Mouse (Mus musculus): ENCODE results near the gene Rab11b.

The Rab11b gene

DNA sequence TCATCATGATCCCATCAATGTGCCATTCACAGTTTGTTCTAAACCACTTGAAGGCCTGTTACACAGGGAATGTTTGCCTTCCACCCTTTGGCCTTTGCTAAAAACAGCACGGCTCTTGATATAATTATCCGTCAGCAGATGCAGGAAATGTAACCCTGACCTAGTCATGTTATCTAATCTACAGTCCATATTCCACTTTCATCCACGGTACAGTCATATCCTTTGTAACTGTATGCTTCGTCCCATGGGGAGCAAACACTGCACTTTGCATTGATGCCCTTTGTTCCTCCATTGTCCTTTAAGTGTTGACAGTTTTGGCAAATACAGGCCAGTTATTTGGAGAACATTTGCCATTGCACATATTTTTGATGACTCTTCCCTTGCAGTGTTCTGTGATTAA, 28.4 kb upstream of the Rab11b start:
- Histone ChIP-seq H3K27me3 (ENCODE audit: insufficient read depth, low read length) (peaks cover 6% of the 10 kb centered on the region), H3K4me3 (replicated peaks; ENCODE audit: low read length) (no peak overlapping the region), H3K36me3 (ENCODE audit: insufficient read depth, low read length) (no peaks in the 10 kb centered on the region), H3K9me3 (ENCODE audit: low read length) (no peaks in the 10 kb centered on the region), H3K4me1 (replicated peaks; ENCODE audit: low read depth, low read length) (peaks cover 10% of the 10 kb centered on the region)
- TF ChIP-seq CTCF (conservative IDR thresholded peaks at IDR 0.05; ENCODE audit: low read length): no peak
- no peak for TF ChIP-seq NANOG (IDR thresholded peaks at IDR 0.05; ENCODE audit: borderline replicate concordance, low read length)
- no peak for TF ChIP-seq POU5F1 (IDR thresholded peaks at IDR 0.05; ENCODE audit: borderline replicate concordance, low read length)

DNA sequence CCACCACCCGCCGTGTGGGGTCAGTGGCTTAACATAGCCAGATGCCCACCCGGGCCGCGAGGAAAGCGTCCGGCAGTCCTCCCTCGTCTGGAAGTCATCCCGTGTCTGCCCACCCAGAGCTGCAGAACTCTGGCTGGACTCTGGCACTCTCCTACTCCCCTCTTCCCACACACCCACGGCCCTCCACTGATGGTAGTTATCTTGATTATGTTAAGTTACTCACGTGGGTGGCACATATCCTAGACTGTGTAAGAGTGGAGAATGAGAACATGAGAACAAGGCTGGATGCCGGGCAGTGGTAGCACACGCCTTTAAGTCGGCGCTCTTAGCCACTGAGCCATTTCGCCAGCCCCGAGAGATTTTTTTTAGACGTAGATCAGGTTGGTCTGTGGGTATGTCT, 26.0 kb upstream of the Rab11b start:
- Histone ChIP-seq H3K9me3 (ENCODE audit: low read length) (no peaks in the 10 kb centered on the region), H3K27me3 (ENCODE audit: insufficient read depth, low read length) (peaks cover 9% of the 10 kb centered on the region), H3K4me3 (replicated peaks; ENCODE audit: low read length) (peak overlapping the region; percentile 62), H3K4me1 (replicated peaks; ENCODE audit: low read depth, low read length) (peaks cover 28% of the 10 kb centered on the region), H3K36me3 (ENCODE audit: insufficient read depth, low read length) (no peaks in the 10 kb centered on the region)
- TF ChIP-seq CTCF (conservative IDR thresholded peaks at IDR 0.05; ENCODE audit: low read length) (no peak), NANOG (IDR thresholded peaks at IDR 0.05; ENCODE audit: borderline replicate concordance, low read length) (no peak), POU5F1 (IDR thresholded peaks at IDR 0.05; ENCODE audit: borderline replicate concordance, low read length) (no peak)

DNA sequence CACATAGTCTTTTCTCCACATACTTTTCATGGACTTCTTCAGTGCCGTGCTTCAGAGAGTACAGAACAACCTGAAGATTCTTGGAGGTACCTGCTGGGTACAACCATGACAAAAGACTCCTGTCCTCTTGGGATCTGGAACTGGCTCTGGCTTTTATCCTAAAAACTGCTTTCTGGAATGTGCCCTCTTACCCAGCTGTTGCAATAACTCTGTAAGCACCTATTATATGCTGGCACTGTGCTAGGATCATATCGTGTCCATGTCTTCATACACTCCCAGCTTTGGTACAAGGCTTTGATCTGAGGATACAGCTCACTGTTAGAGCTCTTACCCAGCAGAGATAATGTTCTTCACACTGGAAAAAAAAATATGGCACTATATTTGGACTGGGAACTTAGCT, 24.6 kb upstream of the Rab11b start:
- Histone ChIP-seq H3K4me1 (replicated peaks; ENCODE audit: low read depth, low read length) (peaks cover 38% of the 10 kb centered on the region), H3K9me3 (ENCODE audit: low read length) (no peaks in the 10 kb centered on the region), H3K4me3 (replicated peaks; ENCODE audit: low read length) (no peak overlapping the region), H3K36me3 (ENCODE audit: insufficient read depth, low read length) (no peaks in the 10 kb centered on the region), H3K27me3 (ENCODE audit: insufficient read depth, low read length) (peaks cover 9% of the 10 kb centered on the region)
- TF ChIP-seq NANOG (IDR thresholded peaks at IDR 0.05; ENCODE audit: borderline replicate concordance, low read length): no peak
- no peak for TF ChIP-seq POU5F1 (IDR thresholded peaks at IDR 0.05; ENCODE audit: borderline replicate concordance, low read length)

DNA sequence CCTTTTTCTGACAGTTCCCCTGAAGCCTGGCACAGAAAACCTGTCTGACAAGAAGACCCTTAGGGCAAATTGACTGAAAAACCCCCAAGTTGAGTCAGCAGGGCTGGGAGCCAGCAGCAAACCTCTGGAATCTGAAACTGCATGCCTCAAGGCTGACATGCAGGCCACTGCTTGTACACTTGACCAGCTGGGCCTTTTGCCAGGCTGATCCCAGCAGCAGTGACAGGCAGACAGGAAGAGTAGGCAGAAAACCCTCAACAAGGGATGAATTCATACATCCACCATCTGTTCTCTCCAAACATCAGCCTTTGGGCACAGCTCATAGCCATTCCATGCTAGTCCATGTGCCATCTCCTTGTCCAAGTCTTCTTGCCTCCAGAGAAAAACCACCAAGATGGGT, 23.1 kb upstream of the Rab11b start:
- Histone ChIP-seq H3K36me3 (ENCODE audit: insufficient read depth, low read length) (peaks cover 12% of the 10 kb centered on the region), H3K27me3 (ENCODE audit: insufficient read depth, low read length) (peaks cover 9% of the 10 kb centered on the region), H3K4me3 (replicated peaks; ENCODE audit: low read length) (no peak overlapping the region), H3K4me1 (replicated peaks; ENCODE audit: low read depth, low read length) (peaks cover 53% of the 10 kb centered on the region), H3K9me3 (ENCODE audit: low read length) (no peaks in the 10 kb centered on the region)
- no peak for TF ChIP-seq POU5F1 (IDR thresholded peaks at IDR 0.05; ENCODE audit: borderline replicate concordance, low read length)
- no peak for TF ChIP-seq CTCF (conservative IDR thresholded peaks at IDR 0.05; ENCODE audit: low read length)
- TF ChIP-seq NANOG (IDR thresholded peaks at IDR 0.05; ENCODE audit: borderline replicate concordance, low read length): no peak

DNA sequence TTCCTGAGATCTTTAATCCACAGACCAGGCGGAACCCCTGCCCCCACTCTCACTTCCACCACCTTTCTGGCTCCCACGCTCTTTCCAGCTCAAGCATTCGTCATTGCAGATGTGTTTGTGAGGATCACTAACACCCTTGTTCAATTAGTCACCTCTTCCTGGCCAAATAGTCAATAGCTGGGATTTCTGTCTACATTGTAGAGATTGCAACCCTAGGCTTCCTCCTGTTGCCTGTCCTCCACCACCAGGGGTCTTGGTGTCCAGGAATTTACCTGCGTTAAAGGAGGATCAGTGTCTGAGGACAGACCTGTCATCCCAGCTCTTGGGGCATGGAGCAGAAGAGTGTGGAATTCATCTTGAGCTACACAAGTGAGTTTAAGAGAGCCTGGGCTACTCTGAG, 21.7 kb upstream of the Rab11b start:
- Histone ChIP-seq H3K36me3 (ENCODE audit: insufficient read depth, low read length) (peaks cover 26% of the 10 kb centered on the region), H3K9me3 (ENCODE audit: low read length) (no peaks in the 10 kb centered on the region), H3K4me1 (replicated peaks; ENCODE audit: low read depth, low read length) (peaks cover 56% of the 10 kb centered on the region), H3K27me3 (ENCODE audit: insufficient read depth, low read length) (peaks cover 9% of the 10 kb centered on the region), H3K4me3 (replicated peaks; ENCODE audit: low read length) (peak overlapping the region; percentile 86)
- TF ChIP-seq CTCF (conservative IDR thresholded peaks at IDR 0.05; ENCODE audit: low read length): 0 out of 2 replicates have a peak, but pooled peaks have one; percentile 14
- TF ChIP-seq POU5F1 (IDR thresholded peaks at IDR 0.05; ENCODE audit: borderline replicate concordance, low read length): no peak
- no peak for TF ChIP-seq NANOG (IDR thresholded peaks at IDR 0.05; ENCODE audit: borderline replicate concordance, low read length)

DNA sequence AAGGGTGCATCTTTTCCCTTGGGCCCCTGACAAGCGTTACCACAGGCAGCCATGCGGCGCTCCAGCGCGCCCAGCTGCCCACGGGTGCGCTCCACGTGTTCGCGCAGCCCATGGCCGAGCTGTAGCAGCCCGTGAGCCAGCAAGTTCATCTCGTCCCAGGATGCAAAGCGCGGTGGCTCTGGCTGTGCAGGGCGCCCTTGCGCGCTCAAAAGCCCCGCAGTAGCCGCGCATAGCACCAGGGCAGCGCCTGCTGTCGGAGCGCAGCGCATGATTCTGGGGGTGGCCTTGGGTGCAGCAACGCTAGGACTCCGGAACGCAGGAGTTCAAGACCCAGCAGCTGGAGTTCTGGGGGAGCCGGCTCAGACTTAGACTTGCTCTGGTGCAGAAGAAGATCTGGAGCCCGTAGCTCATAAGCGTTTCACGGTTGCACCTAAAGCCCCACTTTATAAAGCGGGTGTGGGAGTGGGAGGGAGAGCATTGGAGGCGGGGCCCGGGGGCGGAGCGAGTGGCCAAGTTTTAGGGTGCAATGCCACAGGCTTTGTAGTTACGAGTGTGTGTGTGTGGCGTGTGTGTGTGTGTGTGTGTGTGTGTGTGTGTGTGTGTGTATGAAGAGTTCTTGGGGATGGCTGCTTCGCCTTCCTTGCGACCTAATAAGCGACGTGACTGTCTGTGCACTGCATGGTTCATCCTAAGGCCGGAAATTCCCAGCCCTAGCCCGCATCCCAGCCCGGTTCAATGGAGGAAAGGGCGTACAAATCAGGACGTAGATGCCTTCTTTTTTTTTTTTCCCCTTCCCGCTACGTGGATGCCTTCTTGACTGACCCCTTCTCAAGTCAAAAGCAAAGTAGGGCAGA, 21.0 kb upstream of the Rab11b start, which contains the start of gene Angptl4:
Gene Angptl4, minus strand, starts transcription at position 707 of the 854 bp plus-strand sequence.
- H3K4me1 ChIP-seq (replicated peaks; ENCODE audit: low read depth, low read length): peaks cover 54% of the 10 kb centered on the region
- peaks cover 9% of the 10 kb centered on the region for H3K27me3 ChIP-seq (ENCODE audit: insufficient read depth, low read length)
- H3K36me3 ChIP-seq (ENCODE audit: insufficient read depth, low read length): peaks cover 33% of the 10 kb centered on the region
- TF ChIP-seq NANOG (IDR thresholded peaks at IDR 0.05; ENCODE audit: borderline replicate concordance, low read length) (no peak), CTCF (conservative IDR thresholded peaks at IDR 0.05; ENCODE audit: low read length) (no peak), POU5F1 (IDR thresholded peaks at IDR 0.05; ENCODE audit: borderline replicate concordance, low read length) (no peak)
- H3K4me3 ChIP-seq (replicated peaks; ENCODE audit: low read length): peak within 1 kb of the TSS; percentile 86
- H3K9me3 ChIP-seq (ENCODE audit: low read length): no peaks in the 10 kb centered on the region

DNA sequence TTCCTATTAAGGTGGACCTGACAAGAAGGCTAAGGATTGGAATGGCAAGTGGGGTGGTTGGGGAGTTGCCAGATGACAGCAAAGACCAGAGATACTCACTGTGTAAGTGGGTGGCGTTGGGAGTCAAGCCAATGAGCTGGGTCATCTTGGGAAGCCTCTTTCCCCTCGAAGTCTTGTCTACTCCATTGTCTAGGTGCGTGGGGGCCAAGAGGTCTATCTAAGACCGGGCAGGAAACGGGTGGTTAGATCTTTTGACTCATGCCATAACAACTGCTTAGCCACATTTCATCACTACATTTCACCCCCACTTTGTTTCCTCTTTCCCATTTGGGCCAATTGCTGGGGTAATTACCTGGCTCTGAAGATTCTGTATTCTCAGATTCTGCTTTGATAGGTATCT, 20.1 kb upstream of the Rab11b start:
- Histone ChIP-seq H3K4me3 (replicated peaks; ENCODE audit: low read length) (peak overlapping the region; percentile 86), H3K36me3 (ENCODE audit: insufficient read depth, low read length) (peaks cover 42% of the 10 kb centered on the region), H3K27me3 (ENCODE audit: insufficient read depth, low read length) (peaks cover 9% of the 10 kb centered on the region), H3K9me3 (ENCODE audit: low read length) (no peaks in the 10 kb centered on the region), H3K4me1 (replicated peaks; ENCODE audit: low read depth, low read length) (peaks cover 48% of the 10 kb centered on the region)
- no peak for TF ChIP-seq CTCF (conservative IDR thresholded peaks at IDR 0.05; ENCODE audit: low read length)
- no peak for TF ChIP-seq NANOG (IDR thresholded peaks at IDR 0.05; ENCODE audit: borderline replicate concordance, low read length)
- no peak for TF ChIP-seq POU5F1 (IDR thresholded peaks at IDR 0.05; ENCODE audit: borderline replicate concordance, low read length)

DNA sequence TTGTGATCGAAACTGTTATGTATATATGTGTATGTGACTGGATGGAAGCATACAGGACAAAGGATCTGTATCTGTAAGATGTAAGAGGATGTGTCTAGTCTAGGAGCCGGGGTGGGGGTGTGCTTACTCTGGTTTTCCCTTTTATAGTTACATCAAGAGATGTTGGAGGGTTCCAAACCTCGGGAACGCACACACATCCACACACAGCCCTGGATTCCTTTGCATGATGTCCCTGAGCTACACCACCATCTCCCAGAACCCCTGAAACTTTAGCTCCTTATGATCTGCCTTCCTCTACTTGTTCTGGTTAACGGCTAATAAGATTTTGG, 19.6 kb upstream of the Rab11b start:
- H3K27me3 ChIP-seq (ENCODE audit: insufficient read depth, low read length): peaks cover 6% of the 10 kb centered on the region
- H3K4me3 ChIP-seq (replicated peaks; ENCODE audit: low read length): peak overlapping the region; percentile 86
- H3K4me1 ChIP-seq (replicated peaks; ENCODE audit: low read depth, low read length): peaks cover 46% of the 10 kb centered on the region
- TF ChIP-seq NANOG (IDR thresholded peaks at IDR 0.05; ENCODE audit: borderline replicate concordance, low read length) (no peak), POU5F1 (IDR thresholded peaks at IDR 0.05; ENCODE audit: borderline replicate concordance, low read length) (no peak), CTCF (conservative IDR thresholded peaks at IDR 0.05; ENCODE audit: low read length) (no peak)
- H3K9me3 ChIP-seq (ENCODE audit: low read length): no peaks in the 10 kb centered on the region
- H3K36me3 ChIP-seq (ENCODE audit: insufficient read depth, low read length): peaks cover 47% of the 10 kb centered on the region

Data from E14TG2a.4 (cell line).